Mouse (Mus musculus): ENCODE results near the gene Atg5. TPM values are rescaled to one million over a fixed set of nuclear protein-coding genes. Genes with fewer than 3 reads are reported as not detected.
A peak's percentile ranks its signal among the peaks of the same experiment; 100 is the strongest.

Atg5 gene
- total and polyA plus RNA-seq, 2 experiments from 2014 or later, result 27.7 to 50.3 TPM

GRCm38 (mm10) chr10:44292205-44292604 lies 24.0 kb downstream of the Atg5 start:
- H3K27me3 ChIP-seq (ENCODE audit: insufficient read depth, low read length), result no peaks in the 10 kb centered on the region
- WGBS, result 45% methylated on average over 3 of the region's 3 CpGs
- TF ChIP-seq CTCF (IDR thresholded peaks at IDR 0.05; ENCODE audit: low read depth), result peak; percentile 77
- no peaks in the 10 kb centered on the region for H3K4me1 ChIP-seq (ENCODE audit: insufficient read depth)
- no peak overlapping the region for H3K9ac ChIP-seq
- H3K4me3 ChIP-seq (ENCODE audit: low read depth, low read length), result no peak overlapping the region
- no peaks in the 10 kb centered on the region for H3K9me3 ChIP-seq (ENCODE audit: low read length)
- H3K4me2 ChIP-seq (ENCODE audit: low read depth), result no peak overlapping the region
- no peak; the same call in 1 of the 2 replicates for ATAC-seq
- DNase-seq, result peak; percentile 73
- no peak overlapping the region for H3K27ac ChIP-seq (ENCODE audit: low read depth, low read length)
- H3K36me3 ChIP-seq (ENCODE audit: insufficient read depth), result peaks cover 17% of the 10 kb centered on the region

GRCm38 (mm10) chr10:44299165-44299564 lies 31.0 kb downstream of the Atg5 start:
- TF ChIP-seq CTCF (IDR thresholded peaks at IDR 0.05; ENCODE audit: low read depth), result no peak
- ATAC-seq, result no peak
- H3K4me3 ChIP-seq (ENCODE audit: low read depth, low read length), result no peak overlapping the region

GRCm38 (mm10) chr10:44300078-44300477 lies 31.9 kb downstream of the Atg5 start:
- Histone ChIP-seq H3K9ac (no peak overlapping the region), H3K27ac (ENCODE audit: low read depth, low read length) (no peak overlapping the region), H3K9me3 (ENCODE audit: low read length) (no peaks in the 10 kb centered on the region), H3K36me3 (ENCODE audit: insufficient read depth) (peaks cover 10% of the 10 kb centered on the region), H3K27me3 (ENCODE audit: insufficient read depth, low read length) (no peaks in the 10 kb centered on the region), H3K4me2 (ENCODE audit: low read depth) (no peak overlapping the region), H3K4me1 (ENCODE audit: insufficient read depth) (no peaks in the 10 kb centered on the region), H3K4me3 (ENCODE audit: low read depth, low read length) (no peak overlapping the region)
- no peak for TF ChIP-seq CTCF (IDR thresholded peaks at IDR 0.05; ENCODE audit: low read depth)
- WGBS, result 92% methylated on average over 4 of the region's 4 CpGs
- ATAC-seq, result no peak
- no peak for DNase-seq

More at GRCm38 (mm10) chr10:44299165-44299564, 31.0 kb downstream of the Atg5 start:
- H3K4me2 ChIP-seq (ENCODE audit: low read depth), result no peak overlapping the region
- no peak for DNase-seq
- H3K9ac ChIP-seq, result no peak overlapping the region
- H3K27ac ChIP-seq (ENCODE audit: low read depth, low read length), result no peak overlapping the region
- 85% methylated on average over 9 of the region's 9 CpGs for WGBS
- no peaks in the 10 kb centered on the region for H3K4me1 ChIP-seq (ENCODE audit: insufficient read depth)
- H3K27me3 ChIP-seq (ENCODE audit: insufficient read depth, low read length), result no peaks in the 10 kb centered on the region
- no peaks in the 10 kb centered on the region for H3K9me3 ChIP-seq (ENCODE audit: low read length)
- H3K36me3 ChIP-seq (ENCODE audit: insufficient read depth), result peaks cover 8% of the 10 kb centered on the region; the same call in 1 of the 2 replicates

- H3K27me3 ChIP-seq (ENCODE audit: insufficient read depth, low read length), result no peaks in the 10 kb centered on the region
- 92% methylated on average over 15 of the region's 15 CpGs for WGBS
- DNase-seq (no peak), ATAC-seq (no peak)
- H3K9me3 ChIP-seq (ENCODE audit: low read length), result no peaks in the 10 kb centered on the region
- H3K27ac ChIP-seq (ENCODE audit: low read depth, low read length), result no peak overlapping the region
- peaks cover 19% of the 10 kb centered on the region for H3K36me3 ChIP-seq (ENCODE audit: insufficient read depth)
- H3K4me2 ChIP-seq (ENCODE audit: low read depth), result no peak overlapping the region
- TF ChIP-seq CTCF (IDR thresholded peaks at IDR 0.05; ENCODE audit: low read depth), result no peak
- H3K9ac ChIP-seq, result no peak overlapping the region
- no peak overlapping the region for H3K4me3 ChIP-seq (ENCODE audit: low read depth, low read length)
- no peaks in the 10 kb centered on the region for H3K4me1 ChIP-seq (ENCODE audit: insufficient read depth)
These were observed 35.6 kb downstream of the Atg5 start for GRCm38 (mm10) chr10:44303648-44304329.

- Histone ChIP-seq H3K27ac (ENCODE audit: low read depth, low read length) (no peak overlapping the region), H3K36me3 (ENCODE audit: insufficient read depth) (peaks cover 19% of the 10 kb centered on the region), H3K27me3 (ENCODE audit: insufficient read depth, low read length) (no peaks in the 10 kb centered on the region), H3K4me1 (ENCODE audit: insufficient read depth) (no peaks in the 10 kb centered on the region), H3K4me3 (ENCODE audit: low read depth, low read length) (no peak overlapping the region), H3K9ac (no peak overlapping the region), H3K4me2 (ENCODE audit: low read depth) (no peak overlapping the region), H3K9me3 (ENCODE audit: low read length) (no peaks in the 10 kb centered on the region)
- 92% methylated on average over 3 of the region's 3 CpGs for WGBS
- DNase-seq (no peak), ATAC-seq (no peak)
- no peak for TF ChIP-seq CTCF (IDR thresholded peaks at IDR 0.05; ENCODE audit: low read depth)
These were observed 36.2 kb downstream of the Atg5 start for GRCm38 (mm10) chr10:44304330-44304717.

DNA sequence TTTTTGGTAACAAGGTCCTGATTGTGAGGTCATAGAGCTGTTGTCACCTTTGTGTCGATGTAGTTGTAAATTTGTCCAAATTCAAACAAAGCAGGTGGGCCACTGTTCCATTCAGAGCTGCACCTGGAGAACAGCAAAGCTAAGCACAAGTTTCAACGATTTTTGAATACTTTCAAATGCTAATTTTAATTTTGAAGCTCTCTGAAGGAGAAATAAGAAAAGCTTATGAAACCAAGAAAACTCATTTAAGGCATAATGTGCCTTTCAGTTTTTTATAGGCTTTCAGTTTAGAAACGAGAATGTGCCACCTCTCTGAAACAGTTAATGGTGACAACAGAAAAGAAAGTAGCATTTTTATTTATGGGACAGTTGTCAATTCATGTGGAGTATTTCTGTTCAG lies 36.7 kb downstream of the Atg5 start:
- no peak for ATAC-seq
- Histone ChIP-seq H3K27me3 (ENCODE audit: insufficient read depth, low read length) (no peaks in the 10 kb centered on the region), H3K4me1 (ENCODE audit: insufficient read depth) (no peaks in the 10 kb centered on the region), H3K9me3 (ENCODE audit: low read length) (no peaks in the 10 kb centered on the region), H3K4me2 (ENCODE audit: low read depth) (no peak overlapping the region), H3K27ac (ENCODE audit: low read depth, low read length) (no peak overlapping the region), H3K36me3 (ENCODE audit: insufficient read depth) (peaks cover 19% of the 10 kb centered on the region), H3K9ac (no peak overlapping the region), H3K4me3 (ENCODE audit: low read depth, low read length) (no peak overlapping the region)
- DNase-seq, result no peak
- 58% methylated on average over 3 of the region's 3 CpGs for WGBS
- no peak for TF ChIP-seq CTCF (IDR thresholded peaks at IDR 0.05; ENCODE audit: low read depth)

DNA sequence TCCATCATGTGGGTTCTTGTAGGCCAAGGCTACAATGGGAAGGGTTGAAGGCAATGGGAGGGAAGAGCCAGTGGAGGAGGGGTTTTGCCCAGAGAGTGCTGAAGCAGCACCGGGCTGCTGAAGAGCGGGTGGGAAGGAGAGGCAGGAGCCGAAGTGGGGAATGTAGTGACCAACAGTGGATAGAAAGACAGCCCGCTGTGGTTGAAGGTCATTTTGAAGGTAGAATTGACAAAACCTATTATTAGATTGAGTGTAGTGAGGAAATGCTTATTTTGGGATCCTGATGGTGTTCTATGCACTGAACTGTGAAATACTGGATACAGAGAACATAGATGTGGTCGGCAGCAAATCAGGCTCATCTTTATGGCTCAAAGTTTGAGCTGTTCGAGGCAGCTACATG lies 38.1 kb downstream of the Atg5 start:
- Histone ChIP-seq H3K9me3 (ENCODE audit: low read length) (no peaks in the 10 kb centered on the region), H3K27me3 (ENCODE audit: insufficient read depth, low read length) (no peaks in the 10 kb centered on the region), H3K36me3 (ENCODE audit: insufficient read depth) (peaks cover 19% of the 10 kb centered on the region), H3K4me3 (ENCODE audit: low read depth, low read length) (no peak overlapping the region), H3K27ac (ENCODE audit: low read depth, low read length) (no peak overlapping the region), H3K4me2 (ENCODE audit: low read depth) (no peak overlapping the region), H3K9ac (no peak overlapping the region), H3K4me1 (ENCODE audit: insufficient read depth) (no peaks in the 10 kb centered on the region)
- DNase-seq, result no peak
- ATAC-seq, result no peak
- 93% methylated on average over 6 of the region's 6 CpGs for WGBS
- TF ChIP-seq CTCF (IDR thresholded peaks at IDR 0.05; ENCODE audit: low read depth), result no peak

Data from forebrain, postnatal 0 days (tissue).